Comparison of ENCODE assay signal across 8 mouse cellular contexts in genomic region chr5:65390648-65391644, GRCm38 (mm10). TPM values are rescaled to one million over a fixed set of nuclear protein-coding genes. Genes with fewer than 3 reads are reported as not detected.
DNase-seq lines count a peak whose midpoint lies in the region; ATAC-seq and TF ChIP-seq lines count a peak whose summit lies in the region.

Gene Rpl9 (minus strand): TSS chr5:65391444.
Gene Lias (plus strand): TSS chr5:65391497.

- peaks cover 36% of the 10 kb centered on the region for H3K36me3 ChIP-seq in ES-Bruce4 (ENCODE audit: control insufficient read depth, insufficient read depth, low read length, poor library complexity, severe bottlenecking)
- H3K36me3 ChIP-seq in forebrain, embryonic 13.5 days (ENCODE audit: poor library complexity, severe bottlenecking), result peaks cover 50% of the 10 kb centered on the region
- H3K36me3 ChIP-seq in liver, postnatal 0 days (replicated peaks; ENCODE audit: insufficient read depth, low read length), result peaks cover 45% of the 10 kb centered on the region
- H3K36me3 ChIP-seq in neural tube, embryonic 14.5 days (ENCODE audit: control insufficient read depth, insufficient read depth, low read length), result peaks cover 24% of the 10 kb centered on the region

- no peaks in the 10 kb centered on the region for H3K9me3 ChIP-seq in ES-Bruce4 (replicated peaks; ENCODE audit: control insufficient read depth, insufficient read depth, low read length, poor library complexity, severe bottlenecking)
- H3K9me3 ChIP-seq in forebrain, embryonic 13.5 days (replicated peaks), result no peaks in the 10 kb centered on the region
- H3K9me3 ChIP-seq in liver, postnatal 0 days (ENCODE audit: low read length), result no peaks in the 10 kb centered on the region
- no peaks in the 10 kb centered on the region for H3K9me3 ChIP-seq in neural tube, embryonic 14.5 days (ENCODE audit: control insufficient read depth, low read length)

- WGBS in forebrain, embryonic 13.5 days, result under 1% methylated on average over 83 of the region's 83 CpGs
- WGBS in large intestine, adult 2 months, result under 1% methylated on average over 83 of the region's 83 CpGs
- under 1% methylated on average over 83 of the region's 83 CpGs for WGBS in liver, postnatal 0 days (ENCODE audit: insufficient replicate concordance)
- WGBS in neural tube, embryonic 14.5 days, result under 1% methylated on average over 83 of the region's 83 CpGs

- H3K9ac ChIP-seq in ES-Bruce4 (ENCODE audit: low read depth, poor library complexity, severe bottlenecking), result peak within 1 kb of the TSS; percentile 93
- peak within 1 kb of the TSS; percentile 100 for H3K9ac ChIP-seq in forebrain, embryonic 13.5 days
- H3K9ac ChIP-seq in liver, postnatal 0 days (replicated peaks), result peak within 1 kb of the TSS; percentile 99
- peak within 1 kb of the TSS; percentile 98 for H3K9ac ChIP-seq in neural tube, embryonic 14.5 days (replicated peaks; ENCODE audit: low read depth, low read length)

- peak within 1 kb of the TSS; percentile 31 for H3K27ac ChIP-seq in ES-Bruce4 (ENCODE audit: insufficient read depth, low read length)
- H3K27ac ChIP-seq in forebrain, embryonic 13.5 days, result peak within 1 kb of the TSS; percentile 95
- H3K27ac ChIP-seq in liver, postnatal 0 days (ENCODE audit: low read depth), result peak within 1 kb of the TSS; percentile 92
- peak within 1 kb of the TSS; percentile 94 for H3K27ac ChIP-seq in neural tube, embryonic 14.5 days (ENCODE audit: low read depth, low read length)

- H3K4me1 ChIP-seq in ES-Bruce4 (ENCODE audit: control insufficient read depth, insufficient read depth, low read length), result no peaks in the 10 kb centered on the region
- H3K4me1 ChIP-seq in forebrain, embryonic 13.5 days, result peaks cover 22% of the 10 kb centered on the region
- H3K4me1 ChIP-seq in liver, postnatal 0 days (ENCODE audit: insufficient read depth), result peaks cover 16% of the 10 kb centered on the region
- H3K4me1 ChIP-seq in neural tube, embryonic 14.5 days (ENCODE audit: control insufficient read depth, insufficient read depth, low read length), result peaks cover 8% of the 10 kb centered on the region

- ATAC-seq in cerebellum, adult (ENCODE audit: insufficient number of reproducible peaks, low FRiP score, low TSS enrichment), result peak; percentile 96
- peak; percentile 99 for ATAC-seq in forebrain, embryonic 13.5 days
- peak; percentile 96 for ATAC-seq in liver, postnatal 0 days
- ATAC-seq in neural tube, embryonic 14.5 days (ENCODE audit: low read depth), result peak; percentile 98

- peak within 1 kb of the TSS; percentile 92 for H3K4me2 ChIP-seq in forebrain, embryonic 13.5 days
- H3K4me2 ChIP-seq in liver, postnatal 0 days (ENCODE audit: low read depth, low read length), result peak within 1 kb of the TSS; percentile 87
- H3K4me2 ChIP-seq in neural tube, embryonic 14.5 days (ENCODE audit: low read depth, low read length), result peak within 1 kb of the TSS; percentile 59

- no peak for TF ChIP-seq POLR2A in ES-Bruce4 (IDR thresholded peaks at IDR 0.05; ENCODE audit: insufficient read depth, low read length)

- no peak for TF ChIP-seq CTCF in ES-Bruce4 (IDR thresholded peaks at IDR 0.05; ENCODE audit: low read depth, low read length)
- TF ChIP-seq CTCF in liver, postnatal 0 days (IDR thresholded peaks at IDR 0.05; ENCODE audit: low read depth), result no peak

- peak; percentile 99 to 100 for DNase-seq in heart, postnatal 10 days
- DNase-seq in large intestine, adult 2 months (ENCODE audit: low read depth, low spot score), result peak; percentile 70
- peak; percentile 98 for DNase-seq in liver, postnatal 0 days
- peak; percentile 99 for DNase-seq in testis, postnatal 10 days (ENCODE audit: low spot score)

- no peaks in the 10 kb centered on the region for H3K27me3 ChIP-seq in ES-Bruce4 (ENCODE audit: control insufficient read depth, insufficient read depth, low read length, poor library complexity, severe bottlenecking)
- no peaks in the 10 kb centered on the region for H3K27me3 ChIP-seq in forebrain, embryonic 13.5 days
- H3K27me3 ChIP-seq in liver, postnatal 0 days (ENCODE audit: insufficient read depth, low read length), result no peaks in the 10 kb centered on the region
- H3K27me3 ChIP-seq in neural tube, embryonic 14.5 days (ENCODE audit: control insufficient read depth, insufficient read depth, low read length), result no peaks in the 10 kb centered on the region; the same call in 1 of the 2 replicates

- intact Hi-C loops in heart, postnatal 10 days (cut with DNase I), result loop anchor here (2.0 kb wide), 1 partner anchor 54 kb away; no protein-coding TSS in a partner anchor

- peak within 1 kb of the TSS; percentile 95 for H3K4me3 ChIP-seq in ES-Bruce4 (ENCODE audit: low read depth, low read length)
- peak within 1 kb of the TSS; percentile 98 for H3K4me3 ChIP-seq in forebrain, embryonic 13.5 days
- peak within 1 kb of the TSS; percentile 97 for H3K4me3 ChIP-seq in liver, postnatal 0 days (ENCODE audit: low read depth, low read length)
- H3K4me3 ChIP-seq in neural tube, embryonic 14.5 days (ENCODE audit: low read depth, low read length), result peak within 1 kb of the TSS; percentile 95

- peak; percentile 9; the same call in 1 of the 2 replicates for TF ChIP-seq EP300 in ES-Bruce4 (IDR thresholded peaks at IDR 0.05; ENCODE audit: insufficient read depth, low read depth, low read length)
- TF ChIP-seq EP300 in liver, postnatal 0 days (IDR thresholded peaks at IDR 0.05; ENCODE audit: low read depth), result no peak

RNA-seq across cellular contexts. Expression of gene Rpl9, which starts in this region (rescaled TPM):
- polyA plus RNA-seq in ES-Bruce4 (2011; ENCODE audit: insufficient read depth, insufficient read length, low read depth, missing spikeins), result 573 and 625 TPM in 2 replicates
- 767 and 793 TPM in 2 replicates for polyA plus RNA-seq in forebrain, embryonic 13.5 days (2015; fragmentation: Nextera tagmentation; extraction: Ambion mirVana)
- total RNA-seq in heart, postnatal 10 days (2021), result 100 to 1,000 TPM; 756 to 758 TPM
- 361 TPM in 2 replicates for polyA plus RNA-seq in large intestine, adult 2 months (2012; rRNA removed)
- polyA plus RNA-seq in liver, postnatal 0 days (2015; fragmentation: Nextera tagmentation; extraction: Ambion mirVana), result 609 and 626 TPM in 2 replicates
- 605 and 660 TPM in 2 replicates for polyA plus RNA-seq in neural tube, embryonic 14.5 days (2014; fragmentation: Nextera tagmentation; extraction: Ambion mirVana)

RNA-seq across cellular contexts. Expression of gene Lias, which starts in this region (rescaled TPM):
- polyA plus RNA-seq in ES-Bruce4 (2011; ENCODE audit: insufficient read depth, insufficient read length, low read depth, missing spikeins), result 45.7 and 53.5 TPM in 2 replicates
- polyA plus RNA-seq in forebrain, embryonic 13.5 days (2015; fragmentation: Nextera tagmentation; extraction: Ambion mirVana), result 67.7 and 68.6 TPM in 2 replicates
- total RNA-seq in heart, postnatal 10 days (2021), result 10 to 100 TPM; 56.7 to 57.9 TPM
- polyA plus RNA-seq in large intestine, adult 2 months (2012; rRNA removed), result 13.4 and 17.8 TPM in 2 replicates
- 31.1 and 34.0 TPM in 2 replicates for polyA plus RNA-seq in liver, postnatal 0 days (2015; fragmentation: Nextera tagmentation; extraction: Ambion mirVana)
- polyA plus RNA-seq in neural tube, embryonic 14.5 days (2014; fragmentation: Nextera tagmentation; extraction: Ambion mirVana), result 65.0 and 70.7 TPM in 2 replicates

Comparison
In these comparisons a context has a peak if more than half of its experiments do, and no peak if none do; other contexts are left out.
1. Peak in every context shown above with its lines: DNase-seq, ATAC-seq, H3K4me3 ChIP-seq and H3K27ac ChIP-seq.
2. H3K27ac ChIP-seq: peak in every context shown above with its lines; median percentile 95 in forebrain, embryonic 13.5 days; 94 in neural tube, embryonic 14.5 days; 92 in liver, postnatal 0 days; 31 in ES-Bruce4.